Mouse (Mus musculus) hindbrain, embryonic 13.5 days (tissue): ENCODE results near the gene Cntnap2. TPM values are rescaled to one million over a fixed set of nuclear protein-coding genes. Genes with fewer than 3 reads are reported as not detected.

ENCODE experiments used
- ATAC-seq: fragments of 200-750 bp; cut with Nextera tagmentation; 2 replicates; pipeline ENCODE4 v1.8.0; 2017; ENCODE audit warnings: moderate TSS enrichment; ENCODE audit not compliant: low FRiP score
- H3K27ac ChIP-seq: fragments of 300-500 bp; sonication (generic); 2 replicates; pipeline ENCODE4 v1.5.1; 2015; ENCODE audit warnings: inconsistent platforms, mild to moderate bottlenecking, moderate library complexity
- H3K27me3 ChIP-seq: fragments of 300-500 bp; sonication (generic); 2 replicates; pipeline ENCODE4 v1.6.1; 2015; ENCODE audit warnings: mild to moderate bottlenecking, inconsistent platforms
- H3K36me3 ChIP-seq: fragments of 300-500 bp; sonication (generic); 2 replicates; pipeline ENCODE4 v1.6.1; 2015; ENCODE audit warnings: mild to moderate bottlenecking, inconsistent platforms
- H3K4me1 ChIP-seq: fragments of 300-500 bp; sonication (generic); replicated peaks from 2 replicates; pipeline ENCODE4 v1.6.1; 2015; ENCODE audit warnings: inconsistent platforms
- H3K4me2 ChIP-seq: fragments of 300-500 bp; sonication (generic); 2 replicates; pipeline ENCODE4 v1.6.1; 2015; ENCODE audit warnings: inconsistent platforms, mild to moderate bottlenecking, moderate library complexity
- H3K4me3 ChIP-seq: fragments of 300-500 bp; sonication (generic); 2 replicates; pipeline ENCODE4 v1.5.1; 2015; ENCODE audit warnings: mild to moderate bottlenecking, inconsistent platforms
- H3K9ac ChIP-seq: fragments of 300-500 bp; sonication (generic); 2 replicates; pipeline ENCODE4 v1.6.1; 2015; ENCODE audit warnings: mild to moderate bottlenecking, inconsistent platforms
- H3K9me3 ChIP-seq: fragments of 300-500 bp; sonication (generic); 2 replicates; pipeline ENCODE4 v1.6.1; 2016; ENCODE audit warnings: inconsistent platforms
- WGBS: fragments of 180-500 bp; shearing (Covaris S2); methylation state at CpG from one replicate; pipeline ENCODE4 v1.1.7; 2015; 5-methylcytosine and 5-hydroxymethylcytosine counted together
- polyA plus RNA-seq: library from polyadenylated mRNA; unstranded; fragments of >200 nt; fragmentation: Nextera tagmentation; extraction: Ambion mirVana; gene quantifications from 2 replicates; pipeline ENCODE4 v1.2.1, GENCODE M21; 2015

The Cntnap2 gene
- polyA plus RNA-seq, 1 experiment from 2014 or later, result 53.0 TPM

DNA sequence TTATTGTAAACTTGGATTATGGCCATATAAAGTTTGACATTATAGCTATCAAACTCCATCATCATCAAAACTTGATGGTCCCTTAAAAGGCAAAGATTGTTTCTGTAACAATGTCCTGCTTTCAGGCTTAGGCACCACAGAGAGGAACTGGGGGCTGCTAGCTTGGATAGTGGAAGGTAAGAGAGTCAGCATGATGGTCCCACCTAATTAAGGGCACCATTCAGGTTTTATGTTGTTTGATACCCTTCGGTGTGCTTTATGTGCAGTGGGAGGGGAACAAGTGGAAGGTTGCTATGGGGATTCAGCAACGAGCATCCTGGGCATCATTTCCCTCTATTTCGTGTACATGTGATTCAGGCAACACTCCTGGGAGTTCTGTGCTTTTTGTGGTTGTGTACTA lies 1797.5 kb downstream of the Cntnap2 start:
- no peak for ATAC-seq
- H3K27ac ChIP-seq, result no peak overlapping the region
- H3K4me1 ChIP-seq, result 0 out of 2 replicates have a peak, but pooled peaks cover 3% of the 10 kb centered on the region
- H3K36me3 ChIP-seq, result no peaks in the 10 kb centered on the region
- no peaks in the 10 kb centered on the region for H3K27me3 ChIP-seq
- no peak overlapping the region for H3K4me2 ChIP-seq
- H3K9ac ChIP-seq, result no peak overlapping the region
- no peak overlapping the region for H3K4me3 ChIP-seq
- H3K9me3 ChIP-seq, result no peaks in the 10 kb centered on the region
- 78% methylated on average over 3 of the region's 3 CpGs for WGBS

DNA sequence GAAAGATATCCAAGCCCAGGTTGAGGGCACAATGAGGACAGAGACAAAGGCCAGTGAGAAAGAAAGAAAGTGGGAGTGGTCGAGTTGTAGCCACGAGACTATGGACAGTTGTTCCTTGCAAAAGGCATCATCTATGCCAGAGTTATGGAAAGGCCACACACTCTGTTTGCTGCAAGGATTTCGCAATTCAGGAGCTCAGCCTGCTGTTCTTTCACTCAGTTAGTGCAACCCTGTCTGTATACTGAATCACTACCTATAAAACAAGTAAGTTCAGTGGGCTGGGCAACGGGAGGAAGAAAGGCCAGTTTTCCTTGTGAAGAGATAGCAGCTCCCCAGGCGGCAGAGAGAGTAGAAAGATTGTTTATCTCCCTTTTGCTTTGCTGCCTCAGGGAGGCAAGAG lies 1801.9 kb downstream of the Cntnap2 start:
- Histone ChIP-seq H3K9me3 (no peaks in the 10 kb centered on the region), H3K36me3 (no peaks in the 10 kb centered on the region), H3K27ac (0 out of 2 replicates have a peak overlapping the region, but pooled peaks have one; percentile 13), H3K4me2 (no peak overlapping the region), H3K27me3 (no peaks in the 10 kb centered on the region), H3K9ac (no peak overlapping the region), H3K4me3 (no peak overlapping the region), H3K4me1 (0 out of 2 replicates have a peak, but pooled peaks cover 3% of the 10 kb centered on the region)
- 10% methylated on average over 5 of the region's 5 CpGs for WGBS
- no peak for ATAC-seq

DNA sequence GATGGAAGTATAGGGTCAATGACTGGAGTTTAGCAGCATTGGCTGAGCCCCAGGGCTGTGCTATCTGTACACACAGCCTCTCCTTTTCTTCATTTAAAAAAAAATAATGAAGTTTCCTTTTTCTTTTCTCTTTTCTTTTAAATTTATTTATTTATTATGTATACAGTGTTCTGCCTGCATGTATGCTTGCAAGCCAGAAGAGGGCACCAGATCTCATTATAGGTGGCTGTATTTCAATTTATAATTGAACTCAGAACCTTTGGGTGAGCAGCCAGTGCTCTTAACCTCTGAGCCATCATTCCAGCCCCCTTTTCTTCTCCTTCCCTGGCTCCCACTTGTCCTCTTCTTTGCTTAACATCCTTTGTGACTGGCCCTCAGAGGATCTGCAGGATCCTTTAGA lies 1807.2 kb downstream of the Cntnap2 start:
- Histone ChIP-seq H3K4me2 (no peak overlapping the region), H3K36me3 (no peaks in the 10 kb centered on the region), H3K9me3 (no peaks in the 10 kb centered on the region), H3K27ac (no peak overlapping the region), H3K27me3 (no peaks in the 10 kb centered on the region), H3K9ac (no peak overlapping the region), H3K4me1 (no peaks in the 10 kb centered on the region), H3K4me3 (no peak overlapping the region)
- ATAC-seq, result no peak

DNA sequence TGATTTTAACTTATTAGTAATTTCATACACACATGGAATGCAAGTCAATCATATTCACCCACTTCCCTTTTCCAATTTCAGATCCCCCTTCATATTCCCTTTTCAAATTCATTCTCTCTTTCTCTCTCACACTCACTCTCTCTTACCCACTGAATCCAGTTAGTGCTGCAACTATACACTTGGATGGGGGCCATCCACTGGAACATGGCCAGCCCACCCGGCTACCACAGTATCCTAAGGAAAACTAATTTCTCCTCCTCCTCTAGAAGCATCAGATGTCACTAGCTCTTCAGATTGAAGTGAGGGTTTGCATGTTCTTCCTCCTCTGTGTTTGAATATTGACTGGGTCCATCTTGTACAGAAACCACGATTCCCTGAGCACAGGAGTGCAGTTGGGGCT lies 1827.1 kb downstream of the Cntnap2 start:
- no peak for ATAC-seq
- Histone ChIP-seq H3K4me2 (no peak overlapping the region), H3K4me1 (no peaks in the 10 kb centered on the region), H3K27ac (no peak overlapping the region), H3K36me3 (no peaks in the 10 kb centered on the region), H3K4me3 (no peak overlapping the region), H3K27me3 (no peaks in the 10 kb centered on the region), H3K9me3 (no peaks in the 10 kb centered on the region), H3K9ac (no peak overlapping the region)
- WGBS, result 68% methylated on average over 2 of the region's 2 CpGs

DNA sequence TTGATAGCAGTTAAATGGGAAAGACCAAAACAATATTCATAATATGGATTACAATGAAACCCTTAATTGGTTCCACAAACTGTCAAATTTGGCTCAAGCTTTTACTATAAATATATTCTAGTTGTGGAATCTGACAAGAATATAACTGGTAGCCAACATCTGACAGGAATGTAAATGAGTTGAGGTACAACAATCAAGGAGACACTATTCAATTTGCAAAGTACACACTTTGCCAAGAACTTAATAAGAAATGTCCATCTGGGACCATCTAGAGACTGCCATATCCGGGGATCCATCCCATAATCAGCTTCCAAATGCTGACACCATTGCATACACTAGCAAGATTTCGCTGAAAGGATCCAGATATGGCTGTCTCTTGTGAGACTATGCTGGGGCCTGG lies 1850.0 kb downstream of the Cntnap2 start:
- Histone ChIP-seq H3K27me3 (no peaks in the 10 kb centered on the region), H3K9me3 (no peaks in the 10 kb centered on the region), H3K4me3 (no peak overlapping the region), H3K27ac (no peak overlapping the region), H3K4me2 (no peak overlapping the region), H3K9ac (no peak overlapping the region), H3K4me1 (no peaks in the 10 kb centered on the region), H3K36me3 (no peaks in the 10 kb centered on the region)
- ATAC-seq, result no peak
- WGBS, result 80% methylated on average over 2 of the region's 2 CpGs

DNA sequence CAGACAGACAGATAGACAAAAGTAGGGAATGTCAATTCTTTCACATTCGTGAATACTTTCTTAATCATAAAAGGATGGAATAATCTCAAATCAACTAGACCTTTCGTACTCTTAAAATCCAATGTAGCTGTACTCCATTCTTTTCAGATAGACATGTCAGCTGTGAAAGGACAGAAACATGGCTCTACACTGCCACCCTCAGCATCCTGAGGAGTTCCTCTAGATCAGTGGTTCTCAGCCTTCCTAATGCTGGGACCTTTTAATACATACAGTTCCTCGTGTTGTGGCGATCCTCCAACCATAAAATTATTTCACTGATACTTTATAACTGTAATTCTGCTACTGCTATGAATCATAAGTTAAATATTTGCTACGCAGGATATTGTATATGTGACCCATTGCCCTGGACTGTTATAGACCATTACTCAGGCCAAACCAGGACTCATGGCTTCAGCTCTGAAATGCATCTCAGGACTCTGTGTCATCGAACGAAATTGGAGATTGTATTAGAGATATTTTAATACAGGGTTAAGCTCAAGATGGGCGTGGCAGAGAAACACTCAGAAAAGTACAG lies 1859.6 kb downstream of the Cntnap2 start:
- WGBS, result 78% methylated on average over 8 of the region's 8 CpGs
- no peak for ATAC-seq

DNA sequence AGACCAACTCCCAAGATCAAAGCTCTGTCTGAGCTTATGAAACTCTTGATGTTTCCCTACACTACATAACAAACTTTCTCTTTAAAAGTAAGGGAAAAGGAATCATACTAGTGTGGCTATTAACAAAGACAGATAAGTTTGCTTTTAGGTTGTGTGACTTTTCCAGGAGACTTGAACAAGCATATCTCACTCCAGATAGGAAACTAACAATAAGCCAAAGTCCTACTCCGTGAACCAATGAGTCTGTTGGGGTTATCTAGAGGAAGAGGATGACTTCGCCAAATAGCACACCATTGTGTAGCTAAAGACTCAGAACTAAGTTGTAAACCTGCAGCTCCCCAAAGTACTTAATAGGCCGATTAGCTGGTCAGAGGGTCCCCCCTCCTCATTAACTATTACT lies 1860.8 kb downstream of the Cntnap2 start:
- WGBS, result 93% methylated on average over 3 of the region's 3 CpGs
- Histone ChIP-seq H3K27me3 (no peaks in the 10 kb centered on the region), H3K4me1 (no peaks in the 10 kb centered on the region)

More for the DNA sequence above, 1859.6 kb downstream of the Cntnap2 start:
- no peaks in the 10 kb centered on the region for H3K4me1 ChIP-seq
- H3K27me3 ChIP-seq, result no peaks in the 10 kb centered on the region
- H3K36me3 ChIP-seq, result no peaks in the 10 kb centered on the region
- no peak overlapping the region for H3K9ac ChIP-seq
- no peaks in the 10 kb centered on the region for H3K9me3 ChIP-seq
- no peak overlapping the region for H3K27ac ChIP-seq
- H3K4me2 ChIP-seq, result no peak overlapping the region
- H3K4me3 ChIP-seq, result no peak overlapping the region

DNA sequence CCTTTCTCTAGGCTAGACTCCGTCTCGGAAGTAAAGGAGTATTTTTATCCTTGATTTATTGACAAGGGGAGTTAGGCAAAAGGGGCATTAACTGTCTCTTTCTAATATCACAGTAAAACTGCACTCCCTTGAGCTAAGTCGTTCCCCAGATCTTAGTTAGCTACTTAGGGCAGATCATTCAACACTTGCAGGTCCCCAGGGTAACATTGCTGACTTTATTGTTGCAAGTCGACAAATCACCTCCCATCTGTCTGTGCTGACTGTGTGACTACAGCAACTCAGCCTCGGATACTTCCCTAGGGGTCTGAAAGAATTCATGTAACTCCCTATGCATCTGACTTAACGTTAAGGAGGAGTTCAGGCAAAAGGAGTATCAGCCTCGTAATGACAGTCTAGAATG lies 1865.6 kb downstream of the Cntnap2 start:
- H3K36me3 ChIP-seq, result no peaks in the 10 kb centered on the region
- H3K9ac ChIP-seq, result no peak overlapping the region
- no peaks in the 10 kb centered on the region for H3K9me3 ChIP-seq
- no peak overlapping the region for H3K27ac ChIP-seq
- ATAC-seq, result no peak
- no peaks in the 10 kb centered on the region for H3K4me1 ChIP-seq
- H3K4me3 ChIP-seq, result no peak overlapping the region
- no peak overlapping the region for H3K4me2 ChIP-seq
- WGBS, result 48% methylated on average over 7 of the region's 7 CpGs
- H3K27me3 ChIP-seq, result no peaks in the 10 kb centered on the region

More for the DNA sequence above, 1860.8 kb downstream of the Cntnap2 start:
- no peak overlapping the region for H3K4me3 ChIP-seq
- ATAC-seq, result no peak
- no peak overlapping the region for H3K9ac ChIP-seq
- H3K36me3 ChIP-seq, result no peaks in the 10 kb centered on the region
- H3K27ac ChIP-seq, result no peak overlapping the region
- H3K9me3 ChIP-seq, result no peaks in the 10 kb centered on the region
- no peak overlapping the region for H3K4me2 ChIP-seq

DNA sequence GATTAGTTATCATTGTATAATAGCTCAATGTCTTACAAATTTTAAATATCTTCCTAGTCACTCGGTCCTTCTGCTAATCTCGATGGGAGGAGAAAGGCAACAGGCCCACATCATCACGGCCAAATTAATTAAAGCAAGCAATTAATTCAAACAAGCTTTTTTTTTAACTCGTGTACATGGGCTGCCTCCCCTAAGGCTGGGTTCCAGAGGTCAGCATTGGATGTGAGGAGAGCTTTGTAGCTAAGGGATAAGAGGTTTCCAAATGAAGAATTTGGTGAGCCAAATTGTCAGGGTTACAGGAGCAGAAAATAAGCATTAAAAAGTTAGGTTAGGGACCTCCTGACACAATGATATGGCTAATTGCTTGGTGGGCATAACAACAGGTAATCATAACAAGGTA lies 1886.5 kb downstream of the Cntnap2 start:
- H3K4me3 ChIP-seq, result no peak overlapping the region
- H3K27me3 ChIP-seq, result no peaks in the 10 kb centered on the region
- H3K4me2 ChIP-seq, result no peak overlapping the region
- H3K9me3 ChIP-seq, result no peaks in the 10 kb centered on the region
- no peak for ATAC-seq
- 71% methylated on average over 4 of the region's 4 CpGs for WGBS
- H3K9ac ChIP-seq, result no peak overlapping the region
- no peak overlapping the region for H3K27ac ChIP-seq
- H3K36me3 ChIP-seq, result no peaks in the 10 kb centered on the region
- no peaks in the 10 kb centered on the region for H3K4me1 ChIP-seq

DNA sequence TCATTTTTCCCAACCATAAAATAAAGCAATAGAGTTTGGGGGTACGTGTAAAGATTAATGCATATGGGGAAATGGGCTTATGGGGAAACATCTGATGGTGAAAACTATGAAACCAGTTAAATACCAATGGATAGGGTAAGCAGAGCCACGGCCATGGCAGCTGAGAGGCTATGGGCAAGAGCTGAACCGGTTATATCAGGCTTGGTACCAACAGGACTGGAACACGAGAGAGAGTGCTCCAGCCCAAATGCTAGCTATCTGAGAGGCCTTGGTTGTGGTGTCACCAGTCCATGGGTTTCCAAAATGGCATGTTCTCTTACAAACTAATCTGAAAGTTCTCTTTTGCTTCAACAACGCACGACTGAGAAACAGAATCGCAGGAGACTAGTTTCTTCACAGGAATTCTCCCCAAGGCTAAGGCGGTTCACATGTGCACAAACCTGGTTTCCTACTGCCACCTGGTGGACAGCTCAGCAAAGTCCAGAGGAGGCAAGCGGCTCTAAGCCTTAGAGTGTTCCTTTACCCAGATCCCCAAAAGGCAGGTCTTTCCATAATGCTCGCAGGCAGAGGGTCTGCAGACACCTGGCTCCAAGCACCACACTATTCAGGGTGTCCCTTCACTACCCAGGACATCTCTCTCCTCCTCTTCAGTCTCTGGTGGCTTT lies 1902.0 kb downstream of the Cntnap2 start:
- no peaks in the 10 kb centered on the region for H3K27me3 ChIP-seq
- H3K9me3 ChIP-seq, result no peaks in the 10 kb centered on the region
- no peak overlapping the region for H3K4me2 ChIP-seq
- no peak overlapping the region for H3K27ac ChIP-seq
- H3K9ac ChIP-seq, result no peak overlapping the region
- WGBS, result 37% methylated on average over 10 of the region's 10 CpGs
- H3K36me3 ChIP-seq, result no peaks in the 10 kb centered on the region
- H3K4me3 ChIP-seq, result no peak overlapping the region
- no peaks in the 10 kb centered on the region for H3K4me1 ChIP-seq
- peak; percentile 95 for ATAC-seq

DNA sequence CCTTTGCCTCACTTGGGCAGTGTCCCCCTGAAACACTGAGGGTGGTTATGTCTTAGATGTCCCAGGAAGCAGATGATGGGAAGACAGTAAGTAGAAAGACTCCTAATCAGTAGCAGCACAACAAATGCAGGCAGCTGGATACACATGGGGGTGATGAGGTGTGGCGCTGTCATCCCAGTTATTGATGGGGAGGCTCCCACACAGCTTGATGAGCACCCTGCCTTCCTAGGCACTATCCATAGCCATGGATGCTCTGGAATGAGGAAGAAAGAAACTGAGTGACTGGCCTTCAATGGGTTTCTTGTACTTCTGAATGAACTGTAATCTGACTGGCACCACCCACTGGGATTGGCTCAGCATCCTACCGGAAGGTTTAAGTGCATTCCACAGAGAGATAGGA lies 1904.1 kb downstream of the Cntnap2 start:
- Histone ChIP-seq H3K9ac (no peak overlapping the region), H3K9me3 (no peaks in the 10 kb centered on the region), H3K36me3 (no peaks in the 10 kb centered on the region), H3K4me1 (no peaks in the 10 kb centered on the region), H3K27me3 (no peaks in the 10 kb centered on the region), H3K4me3 (no peak overlapping the region), H3K27ac (no peak overlapping the region), H3K4me2 (no peak overlapping the region)
- WGBS, result 69% methylated on average over 2 of the region's 2 CpGs
- no peak for ATAC-seq

DNA sequence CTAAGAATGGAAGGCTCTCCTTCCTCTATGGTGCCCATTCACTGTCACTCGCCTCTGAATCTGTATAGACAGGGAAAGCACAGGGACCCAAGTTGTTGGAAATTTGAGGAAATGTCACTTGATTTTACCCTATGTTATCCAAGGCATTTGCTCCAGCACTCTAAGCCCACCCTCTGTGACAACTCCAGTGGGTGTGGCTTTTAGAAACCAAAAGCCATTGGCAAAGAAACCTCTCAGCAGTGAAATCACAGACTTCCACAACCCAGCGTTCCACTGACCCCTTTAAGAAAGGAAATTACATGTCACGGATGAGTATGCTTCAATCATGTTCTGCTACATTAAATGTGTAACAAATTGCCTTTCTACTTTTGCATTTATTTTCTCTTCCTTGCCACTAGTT lies 1904.5 kb downstream of the Cntnap2 start:
- Histone ChIP-seq H3K9ac (no peak overlapping the region), H3K36me3 (no peaks in the 10 kb centered on the region), H3K4me2 (no peak overlapping the region), H3K4me3 (no peak overlapping the region), H3K27ac (no peak overlapping the region), H3K27me3 (no peaks in the 10 kb centered on the region), H3K4me1 (no peaks in the 10 kb centered on the region), H3K9me3 (no peaks in the 10 kb centered on the region)
- WGBS, result 58% methylated on average over 3 of the region's 3 CpGs
- no peak for ATAC-seq

DNA sequence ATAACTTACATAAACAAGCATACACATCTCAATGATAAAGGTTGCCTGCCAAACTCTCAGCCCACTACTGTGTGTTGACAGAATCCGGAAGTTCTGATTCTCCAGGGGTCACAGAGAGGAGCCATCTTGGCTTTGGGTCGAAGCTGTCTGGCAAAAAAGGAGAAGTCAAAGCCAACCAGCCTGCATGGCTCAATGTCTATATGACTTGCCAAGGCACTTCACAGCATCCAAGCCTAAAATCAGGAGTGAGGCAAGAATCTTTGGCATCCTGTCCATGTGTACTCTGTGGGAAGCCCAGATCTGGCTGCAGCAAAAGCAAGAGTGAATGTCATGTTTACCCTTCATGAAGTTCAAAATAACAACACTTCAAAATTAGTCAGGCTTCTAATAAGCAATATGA lies 1913.5 kb downstream of the Cntnap2 start:
- Histone ChIP-seq H3K4me1 (no peaks in the 10 kb centered on the region), H3K27me3 (no peaks in the 10 kb centered on the region), H3K4me3 (no peak overlapping the region), H3K27ac (no peak overlapping the region), H3K9me3 (no peaks in the 10 kb centered on the region; the same call in 1 of the 2 replicates), H3K9ac (no peak overlapping the region), H3K36me3 (no peaks in the 10 kb centered on the region), H3K4me2 (no peak overlapping the region)
- 79% methylated on average over 2 of the region's 2 CpGs for WGBS
- no peak for ATAC-seq
